Mouse (Mus musculus): ENCODE results near the gene Ltbp2.

The Ltbp2 gene

GRCm38 (mm10) chr12:84876481-84877121, at the start of gene Ltbp2:
TSS of gene Ltbp2 (minus strand) at chr12:84876532.
- DNase-seq (ENCODE audit: low spot score in 2 of 2), result peak; percentile 94 to 99

GRCm38 (mm10) chr12:84924324-84924723, 48.0 kb upstream of the Ltbp2 start:
- DNase-seq (ENCODE audit: low spot score in 2 of 2), result no peak

GRCm38 (mm10) chr12:84921881-84922419, 45.6 kb upstream of the Ltbp2 start:
- no peak for DNase-seq (ENCODE audit: low spot score in 2 of 2)

- no peak for DNase-seq (ENCODE audit: low spot score in 2 of 2)
These were observed 42.5 kb upstream of the Ltbp2 start for GRCm38 (mm10) chr12:84918809-84919208.

GRCm38 (mm10) chr12:84917799-84918198, 41.5 kb upstream of the Ltbp2 start:
- DNase-seq (ENCODE audit: low spot score in 2 of 2), result no peak

- no peak for DNase-seq (ENCODE audit: low spot score in 2 of 2)
These were observed 38.6 kb upstream of the Ltbp2 start for GRCm38 (mm10) chr12:84914959-84915358.

GRCm38 (mm10) chr12:84912652-84913104, 36.3 kb upstream of the Ltbp2 start:
- DNase-seq (ENCODE audit: low spot score in 2 of 2), result no peak

- DNase-seq (ENCODE audit: low spot score in 2 of 2), result no peak
These were observed 35.3 kb upstream of the Ltbp2 start for GRCm38 (mm10) chr12:84911640-84912039.

GRCm38 (mm10) chr12:84910066-84910465, 33.7 kb upstream of the Ltbp2 start:
- no peak for DNase-seq (ENCODE audit: low spot score in 2 of 2)

- DNase-seq (ENCODE audit: low spot score in 2 of 2), result no peak
These were observed 31.5 kb upstream of the Ltbp2 start for GRCm38 (mm10) chr12:84907627-84908480.

GRCm38 (mm10) chr12:84907024-84907626, 30.8 kb upstream of the Ltbp2 start:
- no peak for DNase-seq (ENCODE audit: low spot score in 2 of 2)

GRCm38 (mm10) chr12:84904399-84904798, 28.1 kb upstream of the Ltbp2 start:
- no peak for DNase-seq (ENCODE audit: low spot score in 2 of 2)

- no peak for DNase-seq (ENCODE audit: low spot score in 2 of 2)
These were observed 24.0 kb upstream of the Ltbp2 start for GRCm38 (mm10) chr12:84900317-84900716.

GRCm38 (mm10) chr12:84897322-84897721, 21.0 kb upstream of the Ltbp2 start:
- no peak for DNase-seq (ENCODE audit: low spot score in 2 of 2)

GRCm38 (mm10) chr12:84896235-84896634, 19.9 kb upstream of the Ltbp2 start:
- no peak for DNase-seq (ENCODE audit: low spot score in 2 of 2)

GRCm38 (mm10) chr12:84893648-84894628, 17.6 kb upstream of the Ltbp2 start:
- DNase-seq (ENCODE audit: low spot score in 2 of 2), result no peak

- no peak for DNase-seq (ENCODE audit: low spot score in 2 of 2)
These were observed 14.0 kb upstream of the Ltbp2 start for GRCm38 (mm10) chr12:84890289-84890688.

GRCm38 (mm10) chr12:84885107-84885876, 9.0 kb upstream of the Ltbp2 start:
- DNase-seq (ENCODE audit: low spot score in 2 of 2), result no peak

GRCm38 (mm10) chr12:84884423-84885076, 8.2 kb upstream of the Ltbp2 start:
- no peak for DNase-seq (ENCODE audit: low spot score in 2 of 2)

- no peak for DNase-seq (ENCODE audit: low spot score in 2 of 2)
These were observed 6.5 kb upstream of the Ltbp2 start for GRCm38 (mm10) chr12:84882796-84883195.

All from spleen, postnatal 4 days (tissue).